Mouse (Mus musculus): ENCODE results near the gene Ubl4b.

The Ubl4b gene

GRCm38 (mm10) chr3:107554842-107555241 is at the start of gene Ubl4b:
Gene Ubl4b (minus strand): TSS chr3:107555073.
- in situ Hi-C loops (cut with MboI, MseI): no loop called here

- in situ Hi-C loops (cut with MboI, MseI): no loop called here
Measured at GRCm38 (mm10) chr3:107600127-107600526, 45.3 kb upstream of the Ubl4b start.

DNA sequence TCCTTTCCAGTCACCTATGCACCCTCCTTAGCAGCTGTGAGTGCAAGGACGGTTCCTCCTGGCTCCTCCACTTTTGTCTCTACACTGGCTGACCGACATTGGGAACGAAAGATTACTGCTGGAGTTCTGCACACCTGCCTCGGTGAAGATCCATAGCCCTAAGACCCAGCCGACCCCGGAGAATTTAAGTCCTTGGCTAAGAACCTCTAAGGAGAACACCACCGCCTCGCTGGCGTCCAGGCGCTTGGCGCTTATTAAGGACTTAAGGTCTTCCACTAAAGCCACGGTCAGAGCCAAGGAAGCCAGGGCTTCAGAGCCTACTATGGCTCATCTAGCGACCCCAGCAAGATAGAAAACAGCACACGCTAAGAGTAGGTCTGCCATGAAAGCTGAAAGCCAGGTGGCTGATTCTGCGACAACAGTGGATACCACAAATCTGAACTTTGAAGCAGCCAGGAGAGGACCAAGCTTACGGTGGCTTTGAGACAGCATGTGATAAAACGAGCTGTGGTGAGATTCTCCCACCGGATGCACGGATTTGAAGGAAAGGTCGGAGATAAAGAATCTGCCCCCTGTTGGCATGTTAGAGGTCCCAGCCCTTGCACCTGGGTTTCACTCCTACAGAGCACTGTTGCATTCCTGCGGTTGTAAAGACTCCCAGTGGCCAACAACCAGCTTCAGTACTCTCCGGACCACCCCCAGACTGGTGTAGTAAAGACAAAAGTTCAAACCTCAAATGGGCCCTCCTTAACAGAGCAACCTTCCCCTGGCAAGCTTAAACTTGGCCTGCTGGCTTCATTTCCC is 42.9 kb upstream of the Ubl4b start:
- in situ Hi-C loops (cut with MboI, MseI): no loop called here

- in situ Hi-C loops (cut with MboI, MseI): no loop called here
Measured at GRCm38 (mm10) chr3:107597134-107597533, 42.3 kb upstream of the Ubl4b start.

DNA sequence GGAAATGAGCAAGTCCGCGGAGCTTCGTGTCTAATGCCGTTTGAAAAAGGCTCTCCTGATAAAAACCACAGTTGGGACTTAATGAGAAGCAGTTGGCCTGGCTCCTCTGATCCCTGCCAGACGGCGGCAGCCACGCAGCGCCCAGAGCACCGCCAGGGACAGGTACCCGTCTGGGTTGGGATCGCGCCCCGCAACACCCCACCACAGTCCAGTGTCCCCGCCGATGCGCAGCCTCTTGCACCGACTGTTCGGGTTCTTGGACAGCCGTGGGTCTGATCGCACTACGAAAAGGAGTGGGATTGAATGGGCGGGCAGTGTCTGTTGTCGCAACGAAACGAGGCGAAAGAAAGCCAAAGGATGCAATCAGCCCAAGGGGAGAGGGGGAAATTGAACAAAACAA is 41.7 kb upstream of the Ubl4b start:
- in situ Hi-C loops (cut with MboI, MseI): no loop called here

DNA sequence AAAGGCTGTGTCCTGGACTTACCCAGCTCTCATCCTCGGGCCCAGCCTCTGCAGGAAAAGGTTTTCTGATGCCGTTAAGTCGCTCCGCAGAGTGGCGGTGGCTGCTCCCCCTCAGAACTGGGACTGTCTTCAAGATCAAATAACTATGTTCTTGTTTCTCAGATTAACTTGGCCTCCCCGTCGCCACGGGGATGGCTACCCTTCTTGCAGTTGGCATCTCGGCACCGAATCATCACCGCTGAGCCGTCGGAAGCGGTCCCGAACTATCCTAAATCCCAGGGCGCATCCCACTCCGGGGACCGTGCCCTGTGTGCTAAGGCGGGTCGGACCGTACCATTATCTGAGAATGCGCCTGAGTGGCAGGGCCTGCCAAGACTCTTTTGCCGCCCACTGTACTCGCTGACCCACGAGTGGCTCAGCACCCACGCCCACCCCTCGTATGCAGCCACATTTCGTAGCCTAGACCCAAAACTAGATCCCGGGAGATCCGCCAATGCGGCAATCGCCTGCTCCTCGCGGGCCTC is 41.1 kb upstream of the Ubl4b start:
- in situ Hi-C loops (cut with MboI, MseI): no loop called here

DNA sequence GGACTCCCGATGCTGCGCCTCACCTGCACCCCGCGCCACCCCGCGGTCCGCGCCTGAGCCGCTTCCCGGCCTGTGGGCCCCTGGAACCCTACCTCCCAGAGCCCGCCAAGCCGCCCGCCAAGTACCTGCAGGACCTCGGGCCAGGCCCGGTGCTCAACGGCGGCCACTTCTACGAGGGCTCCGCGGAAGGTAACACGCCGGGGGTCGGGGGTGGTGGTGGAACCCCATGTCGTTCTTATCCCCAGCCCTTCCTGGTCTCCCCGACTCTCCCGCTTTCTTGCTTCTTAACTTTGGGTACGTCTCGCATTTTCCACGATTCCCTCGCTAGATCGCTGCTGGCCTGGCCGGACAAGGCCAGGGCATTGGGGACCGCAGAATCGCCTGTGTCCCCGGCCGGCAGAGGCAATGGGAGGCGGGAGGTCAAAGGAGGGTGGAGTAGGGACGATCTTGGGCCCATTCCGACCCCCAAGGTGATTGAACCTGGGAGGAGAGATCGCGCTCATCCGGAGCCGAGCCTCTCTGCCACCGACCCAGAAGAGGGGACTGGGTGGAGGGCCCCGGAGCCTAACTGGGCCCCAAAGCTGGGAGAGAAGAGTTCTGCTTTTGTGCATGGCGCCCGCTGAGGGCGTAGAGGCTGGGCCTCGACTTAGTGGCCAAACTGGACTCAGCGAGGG is 40.5 kb upstream of the Ubl4b start:
- in situ Hi-C loops (cut with MboI, MseI): no loop called here

GRCm38 (mm10) chr3:107594662-107595263 is 39.9 kb upstream of the Ubl4b start, which contains the start of gene Alx3:
Gene Alx3 (plus strand): TSS chr3:107595031.
- in situ Hi-C loops (cut with MboI, MseI): no loop called here

GRCm38 (mm10) chr3:107593632-107594031 is 38.8 kb upstream of the Ubl4b start:
- in situ Hi-C loops (cut with MboI, MseI): no loop called here

- in situ Hi-C loops (cut with MboI, MseI): no loop called here
Measured at GRCm38 (mm10) chr3:107591612-107592011, 36.7 kb upstream of the Ubl4b start.

- in situ Hi-C loops (cut with MboI, MseI): no loop called here
Measured at GRCm38 (mm10) chr3:107586504-107586903, 31.6 kb upstream of the Ubl4b start.

DNA sequence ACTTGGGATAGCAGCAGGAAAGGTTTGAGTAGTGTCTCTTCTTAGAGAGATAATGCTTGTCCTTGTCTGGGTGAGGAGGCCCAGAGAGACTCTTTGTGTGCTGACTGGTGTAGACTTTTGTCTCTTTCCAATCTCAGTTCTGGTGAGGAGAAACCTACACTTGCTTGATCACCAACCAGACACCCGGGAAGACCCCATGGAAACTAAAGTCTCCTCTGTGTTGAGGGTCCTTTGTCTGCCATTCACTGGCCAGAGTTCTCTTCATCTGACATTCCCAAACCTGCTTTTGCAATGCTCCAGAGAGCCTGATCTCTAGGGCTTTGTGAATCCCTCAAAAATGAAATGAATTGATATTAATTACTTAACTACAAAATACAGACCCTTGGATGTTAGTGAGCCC is 29.0 kb upstream of the Ubl4b start:
- in situ Hi-C loops (cut with MboI, MseI): no loop called here

GRCm38 (mm10) chr3:107582875-107583767 is 28.2 kb upstream of the Ubl4b start:
- in situ Hi-C loops (cut with MboI, MseI): no loop called here

DNA sequence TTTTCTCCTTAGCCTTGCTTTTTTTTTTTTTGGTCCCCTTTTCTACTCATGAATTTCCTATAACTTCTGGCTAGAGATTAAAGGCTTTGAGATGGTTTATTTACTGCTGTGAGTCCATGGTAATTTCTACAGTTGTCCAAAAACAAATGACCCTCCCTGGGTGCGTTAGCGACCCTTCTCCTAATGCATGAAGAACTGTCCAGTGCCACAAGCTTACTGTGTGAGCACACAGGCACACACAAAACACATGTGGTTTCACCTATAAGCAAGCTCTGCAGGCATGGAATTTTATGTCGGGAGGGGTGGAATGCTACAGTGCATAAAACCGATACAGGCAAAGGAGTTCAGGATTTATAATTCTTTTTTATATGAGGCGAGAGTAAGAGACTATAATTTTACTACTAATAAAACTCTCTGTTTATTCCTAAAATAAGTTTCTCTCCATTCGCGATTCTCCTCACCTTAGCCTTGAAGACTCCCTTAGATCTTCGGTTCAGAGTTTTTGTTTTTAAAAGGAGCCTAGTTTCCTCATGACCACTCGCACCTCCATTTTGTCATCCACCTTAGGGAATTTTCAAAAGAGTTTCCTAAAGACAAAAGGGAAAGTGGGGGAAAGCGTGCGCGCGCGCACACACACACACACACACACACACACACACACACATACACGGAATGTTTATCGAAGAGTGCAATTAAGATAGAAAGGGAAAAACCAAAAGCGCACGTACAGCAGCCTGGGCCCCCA is 27.4 kb upstream of the Ubl4b start:
- in situ Hi-C loops (cut with MboI, MseI): no loop called here

- in situ Hi-C loops (cut with MboI, MseI): no loop called here
Measured at GRCm38 (mm10) chr3:107581103-107582010, 26.5 kb upstream of the Ubl4b start.

DNA sequence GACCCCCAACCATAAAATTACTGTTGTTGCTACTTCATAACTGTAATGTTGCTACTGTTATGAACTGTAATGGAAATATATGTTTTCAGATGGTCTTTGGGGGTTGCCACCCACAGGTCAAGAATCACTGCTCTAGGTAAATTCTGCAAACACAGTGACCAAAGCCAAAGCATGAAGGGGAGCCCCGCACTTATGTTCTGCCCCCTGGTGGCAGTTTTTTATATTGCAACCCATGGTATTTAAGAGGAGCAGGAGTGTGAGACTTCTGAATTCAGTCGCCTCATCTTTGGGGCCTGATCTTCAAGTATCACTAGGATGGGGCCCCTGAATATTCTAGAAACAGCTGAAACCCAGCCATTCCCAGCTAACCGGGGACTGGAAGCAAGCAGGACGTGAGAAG is 24.6 kb upstream of the Ubl4b start:
- in situ Hi-C loops (cut with MboI, MseI): no loop called here

- in situ Hi-C loops (cut with MboI, MseI): no loop called here
Measured at GRCm38 (mm10) chr3:107577810-107578390, 23.0 kb upstream of the Ubl4b start.

DNA sequence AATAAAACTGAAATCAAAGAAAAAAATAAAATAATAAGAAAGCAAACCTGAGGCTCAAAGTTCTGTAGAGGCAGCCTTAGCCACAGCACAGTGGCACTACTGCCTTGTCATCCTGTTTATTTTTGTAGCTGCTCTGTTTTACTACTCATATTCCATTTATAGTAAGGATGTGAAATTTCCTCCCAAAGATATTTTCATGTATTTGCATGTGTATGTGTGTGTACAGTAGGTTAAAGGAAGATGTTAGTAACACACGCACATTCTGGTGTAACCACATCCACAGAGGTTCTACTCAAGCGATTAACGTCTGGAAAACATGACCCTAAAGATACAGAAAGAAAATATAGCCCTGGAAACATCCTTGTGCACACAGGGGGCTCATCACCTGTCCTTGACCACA is 21.9 kb upstream of the Ubl4b start:
- in situ Hi-C loops (cut with MboI, MseI): no loop called here

DNA sequence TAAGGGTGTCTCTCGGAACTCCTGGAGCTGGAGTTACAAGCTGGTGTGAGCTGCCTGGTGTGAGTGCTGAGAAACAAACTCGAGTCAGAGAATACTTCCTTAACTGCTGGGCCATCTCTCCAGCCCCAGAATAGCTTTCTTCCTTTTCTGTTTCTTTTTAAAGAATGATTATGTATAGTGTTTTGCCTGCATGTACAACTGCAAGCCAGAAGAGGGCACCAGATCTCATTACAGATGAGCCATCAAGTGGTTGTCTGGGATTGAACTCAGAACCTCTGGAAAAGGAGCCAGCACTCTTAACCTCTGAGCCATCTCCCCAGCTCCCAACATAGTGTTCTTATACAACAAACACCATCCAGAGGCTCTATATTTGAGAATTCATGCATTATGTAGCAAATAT is 16.3 kb upstream of the Ubl4b start:
- in situ Hi-C loops (cut with MboI, MseI): no loop called here

All from T-helper 2 cell (primary cell).